Mouse (Mus musculus) cerebellum, adult 18-20 months (tissue): Measurements from ENCODE around the gene Gan.
A peak's percentile ranks its signal among the peaks of the same experiment; 100 is the strongest.

ENCODE experiments used
- DNase-seq, 2 experiments: peaks; one replicate each; pipeline ENCODE4 v3.0.0; 2021

Gene Gan

GRCm38 (mm10) chr8:117158135-117158761 is at the start of gene Gan:
Gan (plus strand) TSS chr8:117158135.
- peak; percentile 46 to 65 for DNase-seq

DNA sequence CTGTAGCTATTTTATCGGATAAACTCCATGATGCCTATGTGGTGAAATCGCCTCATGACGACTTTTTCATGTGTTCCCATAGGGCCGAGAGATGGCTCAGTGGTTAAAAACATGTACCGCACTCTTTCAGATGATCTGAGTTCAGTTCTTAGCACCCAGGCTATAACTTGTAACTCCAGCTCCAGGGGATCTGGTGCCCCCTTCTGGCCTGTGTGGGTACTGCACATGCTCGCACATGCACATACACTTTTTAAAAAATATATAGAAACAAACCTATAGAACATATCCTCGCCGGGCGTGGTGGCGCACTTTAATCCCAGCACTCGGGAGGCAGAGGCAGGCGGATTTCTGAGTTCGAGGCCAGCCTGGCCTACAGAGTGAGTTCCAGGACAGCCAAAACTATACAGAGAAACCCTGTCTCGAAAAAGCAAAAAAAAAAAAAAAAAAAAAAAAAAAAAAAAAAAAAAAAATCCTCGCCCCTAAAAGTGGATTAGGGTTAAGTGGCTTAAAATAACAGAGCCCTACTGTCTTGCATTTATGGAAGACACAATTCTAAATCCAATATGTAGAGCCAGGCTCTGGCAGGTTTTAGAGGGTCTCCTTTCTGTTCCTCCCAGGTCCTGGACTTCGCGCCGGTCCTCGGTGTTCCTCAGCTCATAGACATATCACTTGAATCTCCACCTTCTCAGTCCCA is 48.8 kb upstream of the Gan start:
- peak in 1 of 2 experiments; percentile 10 for DNase-seq

DNA sequence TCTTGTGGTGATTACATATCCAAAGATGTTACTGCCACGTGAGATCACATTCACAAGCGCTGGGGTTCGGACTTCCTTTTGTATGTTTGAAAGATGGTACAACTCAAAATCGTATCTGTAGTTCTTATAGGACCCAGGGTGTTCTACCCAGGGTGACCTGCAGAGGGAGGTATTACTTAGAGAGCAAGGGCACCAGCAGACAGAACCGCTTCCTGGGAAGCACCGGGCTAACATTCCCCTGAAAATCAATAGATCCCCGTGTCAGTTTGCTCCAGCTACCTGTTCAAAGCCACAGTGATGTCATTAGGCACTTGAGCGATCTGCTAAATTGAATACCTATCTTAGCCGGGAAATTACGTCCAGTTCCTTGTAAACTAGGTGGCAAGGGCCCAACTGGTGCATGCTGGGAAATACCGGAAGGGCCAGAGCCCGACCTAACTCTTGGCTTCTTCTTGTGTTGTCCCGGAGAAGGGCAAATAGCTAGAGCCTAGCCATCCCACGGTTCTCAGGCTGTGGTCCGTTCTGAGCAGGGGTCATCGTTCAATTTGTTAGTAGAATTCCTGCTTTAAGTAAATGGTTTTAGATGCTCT is 48.0 kb upstream of the Gan start:
- DNase-seq = peak; percentile 22 to 30

GRCm38 (mm10) chr8:117111641-117112040 is 46.3 kb upstream of the Gan start:
- DNase-seq = no peak

DNA sequence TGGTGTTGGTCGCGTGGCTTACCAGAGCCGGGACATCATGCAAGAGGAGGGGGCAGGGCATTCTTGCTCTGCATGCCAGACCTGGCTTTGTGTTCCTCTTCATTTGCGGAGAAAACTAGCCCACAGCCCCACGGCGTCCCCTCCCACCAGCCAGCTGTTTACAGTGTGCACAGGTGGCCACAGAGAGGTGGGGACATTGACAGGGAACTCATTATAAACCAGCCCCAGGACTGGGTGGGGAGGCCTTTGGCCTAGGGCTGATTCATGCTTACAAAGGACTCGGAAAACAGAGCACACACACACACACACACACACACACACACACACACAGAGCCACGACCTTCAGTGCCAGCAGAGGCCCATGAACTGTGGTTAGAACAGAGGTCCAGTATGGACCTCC is 45.7 kb upstream of the Gan start:
- no peak for DNase-seq

DNA sequence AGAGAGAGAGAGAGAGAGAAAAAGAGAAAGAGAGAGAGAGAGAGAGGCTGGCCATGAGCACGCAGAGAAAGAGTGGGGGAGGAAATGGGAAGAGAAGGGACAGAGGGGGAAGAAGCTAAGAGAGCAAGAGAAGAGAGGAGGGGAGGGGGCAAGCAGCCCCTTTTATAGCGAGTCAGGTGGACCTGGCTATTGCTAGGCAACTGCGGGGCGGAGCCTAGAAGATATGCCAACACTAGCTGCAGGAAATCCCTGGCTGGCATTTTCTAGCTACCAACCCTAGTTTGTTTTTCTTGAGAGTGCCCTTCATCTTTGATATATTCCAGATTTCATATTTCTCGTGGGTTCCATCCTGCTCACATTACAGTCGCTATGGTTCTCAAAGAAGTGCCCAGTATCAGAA is 42.8 kb upstream of the Gan start:
- DNase-seq = no peak

GRCm38 (mm10) chr8:117115676-117116446 is 42.1 kb upstream of the Gan start:
- peak; percentile 43 to 50 for DNase-seq

DNA sequence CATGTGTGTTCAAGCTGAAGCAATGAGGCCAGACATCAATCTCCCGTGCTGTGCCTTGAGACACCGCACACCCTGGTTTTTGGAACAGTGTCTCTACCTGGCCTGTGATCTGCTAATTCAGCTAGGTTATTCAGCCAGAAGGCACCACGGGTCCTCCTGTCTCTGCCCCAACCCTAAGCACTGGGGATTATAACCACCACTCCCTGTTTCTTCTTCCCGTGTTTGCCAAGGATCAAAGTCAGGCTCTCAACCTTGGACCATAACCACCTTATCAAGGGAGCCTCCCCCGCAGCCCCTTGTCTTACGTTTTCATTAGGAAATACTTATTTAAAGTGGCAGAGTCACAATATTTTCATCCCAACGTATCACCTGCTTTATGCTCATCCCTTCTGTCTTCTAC is 41.4 kb upstream of the Gan start:
- no peak for DNase-seq

- no peak for DNase-seq
Measured at GRCm38 (mm10) chr8:117118409-117118808, 39.5 kb upstream of the Gan start.

- DNase-seq = no peak
Measured at GRCm38 (mm10) chr8:117121277-117121676, 36.7 kb upstream of the Gan start.

DNA sequence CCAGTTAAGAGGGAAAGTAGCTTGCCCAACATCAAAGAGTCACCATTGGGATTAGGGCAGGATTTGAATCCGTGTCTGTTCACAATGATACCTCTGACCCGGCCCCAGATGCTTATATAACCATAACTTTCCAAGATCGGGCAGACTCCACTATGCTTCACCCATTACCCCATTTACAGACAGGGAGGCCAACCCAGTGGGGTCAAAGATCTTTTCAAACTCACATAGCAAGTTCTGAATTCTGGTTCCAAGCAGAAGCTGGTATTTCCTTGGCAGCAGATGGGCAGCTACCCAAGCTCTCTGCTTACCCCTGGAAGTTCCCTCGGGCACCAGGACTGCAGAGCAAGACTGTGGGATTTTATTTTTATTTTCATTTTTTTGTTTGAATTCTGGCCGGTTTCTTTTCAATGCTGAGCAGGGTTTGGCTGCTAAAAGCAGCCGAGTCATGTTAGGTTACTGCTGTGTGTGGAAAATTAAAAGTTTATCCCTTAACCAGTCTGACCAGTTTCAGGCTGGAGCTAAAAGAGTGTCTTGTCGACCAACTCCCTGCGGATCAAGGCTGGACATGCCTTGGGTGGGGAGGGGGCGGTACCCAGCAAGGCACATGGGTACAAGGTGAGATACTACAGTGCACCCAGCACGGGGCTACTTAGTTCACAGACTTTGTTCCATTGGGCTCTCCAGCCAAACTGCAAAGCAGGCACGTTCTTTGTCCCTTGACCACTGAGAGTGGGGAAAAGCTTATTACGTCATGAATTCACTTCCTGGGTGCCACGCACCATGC is 33.9 kb upstream of the Gan start:
- DNase-seq = no peak

DNA sequence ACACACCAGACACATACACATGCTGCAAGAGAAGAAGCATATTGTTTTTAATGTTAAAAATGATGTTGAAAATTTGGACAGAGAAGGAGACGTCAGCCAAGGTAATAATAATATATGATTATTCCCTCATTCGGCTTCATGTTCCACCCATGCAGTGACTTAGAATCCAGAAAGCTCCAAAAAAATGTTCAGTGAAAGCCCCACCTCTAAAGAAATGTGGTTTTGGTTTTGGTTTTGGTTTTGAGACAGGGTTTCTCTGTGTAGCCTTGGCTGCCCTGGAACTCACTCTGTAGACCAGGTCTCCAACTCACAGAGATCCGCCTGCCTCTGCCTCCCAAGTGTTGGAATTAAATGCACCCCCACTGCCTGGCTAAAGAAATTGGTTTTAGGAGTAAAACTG is 32.1 kb upstream of the Gan start:
- no peak for DNase-seq

DNA sequence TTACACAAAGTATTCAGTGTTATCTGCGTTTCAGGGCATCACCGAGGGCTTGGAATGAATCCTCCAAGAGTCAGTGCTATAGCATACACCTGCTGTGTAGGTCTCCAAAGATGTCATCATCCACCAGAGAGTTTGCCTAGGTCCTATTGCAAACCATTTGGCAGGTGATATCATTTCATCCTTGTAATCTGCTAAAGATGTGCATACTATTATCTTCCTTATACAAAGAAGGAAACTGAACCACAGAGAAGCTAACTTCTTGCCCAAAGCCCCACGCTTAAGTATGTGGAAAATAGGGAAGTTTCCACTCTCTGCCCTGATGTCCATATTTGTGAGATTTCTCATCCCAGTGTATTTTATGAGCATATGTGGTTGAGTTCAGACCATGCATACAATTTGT is 31.5 kb upstream of the Gan start:
- DNase-seq = no peak

- no peak for DNase-seq
Measured at GRCm38 (mm10) chr8:117127063-117127462, 30.9 kb upstream of the Gan start.

- no peak for DNase-seq
Measured at GRCm38 (mm10) chr8:117133702-117134101, 24.2 kb upstream of the Gan start.

DNA sequence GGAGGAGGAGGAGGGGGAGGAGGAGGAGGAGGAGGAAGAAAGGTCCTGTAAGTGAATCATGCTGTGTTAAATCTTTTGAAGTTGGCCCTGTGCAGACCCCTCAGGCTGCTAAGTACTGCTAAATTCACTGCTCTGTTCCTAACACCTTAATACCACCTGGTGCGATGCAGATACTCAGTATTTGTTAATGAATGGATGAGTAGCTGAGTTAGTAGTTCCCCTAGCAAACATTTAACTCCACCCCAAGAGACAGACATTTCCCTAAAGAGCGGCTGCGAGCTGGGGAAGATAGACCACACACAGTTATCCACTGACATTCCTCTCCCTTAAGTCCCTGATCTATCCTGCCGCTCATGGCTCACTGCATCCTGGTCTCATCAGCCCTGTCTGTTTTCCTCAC is 21.6 kb upstream of the Gan start:
- DNase-seq = no peak

- DNase-seq = no peak
Measured at GRCm38 (mm10) chr8:117136763-117137162, 21.2 kb upstream of the Gan start.

DNA sequence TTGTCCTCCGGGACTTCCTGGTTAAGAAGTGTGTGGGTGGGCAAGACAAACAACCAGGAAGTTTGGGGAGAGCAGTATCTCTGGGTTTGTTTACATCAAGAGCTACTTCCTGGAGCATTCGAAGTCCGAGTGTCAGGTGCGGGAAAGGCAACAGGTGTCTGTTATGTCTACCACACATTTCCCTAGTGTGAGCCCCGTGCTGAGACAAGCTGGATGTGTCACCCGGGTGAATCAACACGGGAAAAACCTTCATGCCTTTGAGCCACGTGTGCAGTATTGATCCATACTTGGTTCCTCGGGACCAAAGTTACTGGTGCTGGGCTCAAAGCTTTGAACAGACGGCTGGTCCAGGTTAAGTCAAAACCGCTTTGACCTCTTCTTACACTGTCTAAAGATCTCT is 20.6 kb upstream of the Gan start:
- no peak for DNase-seq

GRCm38 (mm10) chr8:117148520-117148919 is 9.4 kb upstream of the Gan start:
- no peak for DNase-seq

- DNase-seq = no peak
Measured at GRCm38 (mm10) chr8:117156149-117156548, 1.8 kb upstream of the Gan start.

- DNase-seq = no peak
Measured at GRCm38 (mm10) chr8:117156866-117157768, 818 bp upstream of the Gan start.

GRCm38 (mm10) chr8:117157769-117158091 is 205 bp upstream of the Gan start:
- DNase-seq = peak; percentile 94 to 99
